Comparison of ENCODE assay signal across 8 mouse cellular contexts in genomic region chr9:96536895-96537614, GRCm38 (mm10). TPM values are rescaled to one million over a fixed set of nuclear protein-coding genes. Genes with fewer than 3 reads are reported as not detected.
DNase-seq lines count a peak whose midpoint lies in the region.

No protein-coding gene starts in this region.

- peak overlapping the region; percentile 62 for H3K4me3 ChIP-seq in brown adipose tissue, adult 24 weeks (ENCODE audit: insufficient read depth, low read depth, low read length)
- peak overlapping the region; percentile 44 for H3K4me3 ChIP-seq in forebrain, embryonic 10.5 days
- peak overlapping the region; percentile 55 for H3K4me3 ChIP-seq in limb, embryonic 10.5 days

- H3K27me3 ChIP-seq in forebrain, embryonic 10.5 days (ENCODE audit: poor library complexity, severe bottlenecking): no peaks in the 10 kb centered on the region
- no peaks in the 10 kb centered on the region for H3K27me3 ChIP-seq in limb, embryonic 10.5 days (ENCODE audit: low read depth, poor library complexity, severe bottlenecking)
- H3K27me3 ChIP-seq in splenic B cell, adult 2 months (ENCODE audit: control insufficient read depth, insufficient read depth, low read length, poor library complexity, severe bottlenecking): no peaks in the 10 kb centered on the region

- WGBS in forebrain, embryonic 10.5 days: 32% methylated on average over 37 of the region's 37 CpGs
- WGBS in limb, embryonic 10.5 days: 27% methylated on average over 37 of the region's 37 CpGs

- no peaks in the 10 kb centered on the region for H3K9me3 ChIP-seq in forebrain, embryonic 10.5 days
- H3K9me3 ChIP-seq in limb, embryonic 10.5 days (replicated peaks): no peaks in the 10 kb centered on the region

- H3K36me3 ChIP-seq in forebrain, embryonic 10.5 days (replicated peaks): peaks cover 6% of the 10 kb centered on the region
- H3K36me3 ChIP-seq in limb, embryonic 10.5 days: peaks cover 8% of the 10 kb centered on the region; the same call in 1 of the 2 replicates
- H3K36me3 ChIP-seq in splenic B cell, adult 2 months (ENCODE audit: control insufficient read depth, insufficient read depth, low read length, poor library complexity, severe bottlenecking): no peaks in the 10 kb centered on the region

- peaks cover 2% of the 10 kb centered on the region; the same call in 1 of the 2 replicates for H3K4me1 ChIP-seq in brown adipose tissue, adult 24 weeks (ENCODE audit: control insufficient read depth, insufficient read depth, insufficient read length, low read length)
- H3K4me1 ChIP-seq in forebrain, embryonic 10.5 days: peaks cover 13% of the 10 kb centered on the region
- peaks cover 15% of the 10 kb centered on the region for H3K4me1 ChIP-seq in limb, embryonic 10.5 days

- peak; percentile 46 to 54 for DNase-seq in layer of hippocampus, postnatal 10 days (ENCODE audit: low spot score in 2 of 2)
- DNase-seq in layer of hippocampus, postnatal 14 days (ENCODE audit: low spot score in 2 of 2): no peak
- DNase-seq in forebrain, embryonic 10.5 days (ENCODE audit: extremely low spot score, low spot score): peak; percentile 36
- DNase-seq in heart, postnatal 4 days: peak; percentile 71
- peak; percentile 81 for DNase-seq in limb, embryonic 10.5 days (ENCODE audit: low spot score)
- DNase-seq in mesoderm, embryonic 11.5 days (ENCODE audit: low read depth, low spot score): peak; percentile 39
- peak; percentile 11 for DNase-seq in splenic B cell, adult 2 months (ENCODE audit: low read depth, low spot score)

- H3K27ac ChIP-seq in brown adipose tissue, adult 24 weeks (replicated peaks; ENCODE audit: low read depth, low read length): no peak overlapping the region
- peak overlapping the region; percentile 82 for H3K27ac ChIP-seq in forebrain, embryonic 10.5 days
- peak overlapping the region; percentile 86 for H3K27ac ChIP-seq in limb, embryonic 10.5 days

RNA-seq across cellular contexts. Expression of gene Gm28729, which starts 12.0 kb away (rescaled TPM):
- total RNA-seq in layer of hippocampus, postnatal 10 days (2021): under 1 TPM; 0.41 to 0.49 TPM
- total RNA-seq in layer of hippocampus, postnatal 14 days (2021): under 1 TPM; 0.38 to 0.81 TPM
- polyA plus RNA-seq in brown adipose tissue, adult 24 weeks (2012; ENCODE audit: insufficient read depth, insufficient read length, missing spikeins): not detected in 2 replicates
- not detected in 2 replicates for polyA plus RNA-seq in forebrain, embryonic 10.5 days (2016; fragmentation: Nextera tagmentation; extraction: Ambion mirVana)
- not detected for total RNA-seq in heart, postnatal 4 days (2021)
- polyA plus RNA-seq in limb, embryonic 10.5 days (2016; fragmentation: Nextera tagmentation; extraction: Ambion mirVana): not detected in 2 replicates

RNA-seq across cellular contexts. Expression of gene Rnf7, which starts 58.6 kb away (rescaled TPM):
- 10 to 100 TPM; 52.1 to 64.0 TPM for total RNA-seq in layer of hippocampus, postnatal 10 days (2021)
- 10 to 100 TPM; 46.2 to 54.1 TPM for total RNA-seq in layer of hippocampus, postnatal 14 days (2021)
- polyA plus RNA-seq in brown adipose tissue, adult 24 weeks (2012; ENCODE audit: insufficient read depth, insufficient read length, missing spikeins): 175 and 193 TPM in 2 replicates
- polyA plus RNA-seq in forebrain, embryonic 10.5 days (2016; fragmentation: Nextera tagmentation; extraction: Ambion mirVana): 269 and 273 TPM in 2 replicates
- 10 to 100 TPM; 81.0 to 94.0 TPM for total RNA-seq in heart, postnatal 4 days (2021)
- 257 and 265 TPM in 2 replicates for polyA plus RNA-seq in limb, embryonic 10.5 days (2016; fragmentation: Nextera tagmentation; extraction: Ambion mirVana)

Comparison
In these comparisons a context has a peak if more than half of its experiments do, and no peak if none do; other contexts are left out.
1. DNase-seq: peak in layer of hippocampus, postnatal 10 days (2 of 2), forebrain, embryonic 10.5 days (single experiment), heart, postnatal 4 days (single experiment), limb, embryonic 10.5 days (single experiment), mesoderm, embryonic 11.5 days (single experiment) and splenic B cell, adult 2 months (single experiment); none in layer of hippocampus, postnatal 14 days (0 of 2).
2. Peak in every context shown above with its lines, with median percentiles within 50 percentile points of each other: H3K4me3 ChIP-seq.